Mouse (Mus musculus) heart, postnatal 0 days (tissue): ENCODE results near the gene Cdh13.

Experiments used
- CTCF ChIP-seq: IDR thresholded peaks from 2 replicates; pipeline ENCODE4 v1.5.1; 2016; ENCODE audit warnings: antibody characterized with exemption, control low read depth, low read depth
- EP300 ChIP-seq: IDR thresholded peaks from 2 replicates; pipeline ENCODE4 v1.6.1; 2016; ENCODE audit warnings: antibody characterized with exemption, low read depth

GRCm38 (mm10) chr8:119085022-119085421 lies 801.5 kb downstream of the Cdh13 start:
- no peak for TF ChIP-seq CTCF
- no peak for TF ChIP-seq EP300
